Mouse (Mus musculus): ENCODE data around the gene Macrod2.

DNA sequence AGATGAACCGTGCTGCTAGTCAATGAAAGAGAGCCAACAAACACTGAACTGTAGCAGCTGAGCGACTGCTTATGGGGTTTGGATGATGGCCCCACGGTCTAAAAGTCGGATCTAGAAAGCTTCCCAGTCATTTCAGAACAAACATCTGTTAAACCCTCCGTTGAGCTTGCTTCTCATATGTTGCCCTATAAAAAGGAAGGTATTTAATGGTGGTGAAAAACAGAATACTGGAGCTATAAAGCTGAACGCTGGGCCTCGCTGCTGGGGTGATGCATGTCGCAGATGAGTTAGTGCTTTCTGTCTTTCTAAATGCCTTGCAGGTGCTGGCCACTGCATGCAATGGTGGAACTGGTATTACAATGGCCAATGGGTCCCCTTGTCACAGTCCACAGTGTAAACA is 1278.3 kb downstream of the Macrod2 start:
- TF ChIP-seq CTCF (IDR thresholded peaks at IDR 0.05; ENCODE audit: low read depth, low read length) (no peak), POLR2A (IDR thresholded peaks at IDR 0.05; ENCODE audit: extremely low read depth, insufficient read depth, low read length) (no peak)
